Mouse (Mus musculus) kidney, adult 2 months (tissue): ENCODE results near the gene Scml4.

Experiments
- CTCF ChIP-seq: fragments of 200-500 bp; conservative IDR thresholded peaks from 2 replicates; pipeline ENCODE4 v1.5.1; 2011; ENCODE audit warnings: low read depth, mild to moderate bottlenecking, control low read depth, low read length, moderate library complexity, mixed read lengths; ENCODE audit not compliant: insufficient read depth, insufficient read length
- POLR2A ChIP-seq: fragments of 200-500 bp; IDR thresholded peaks from one replicate; pipeline ENCODE4 v1.6.1; 2011; ENCODE audit warnings: low read depth, low read length, control low read depth

- TF ChIP-seq POLR2A (no peak), CTCF (no peak)
Measured at GRCm38 (mm10) chr10:42930121-42930650, 70.0 kb downstream of the Scml4 start.
